Mouse (Mus musculus) heart, postnatal 10 days (tissue): Measurements from ENCODE around the gene Olfr13. TPM values are rescaled to one million over a fixed set of nuclear protein-coding genes. Genes with fewer than 3 reads are reported as not detected.
A peak's percentile ranks its signal among the peaks of the same experiment; 100 is the strongest.
"Not testable (repeated sequence)": the region's sequence is repeated elsewhere in the genome, so short reads cannot be mapped to it uniquely, and the experiment has no call there.

Source experiments
- DNase-seq, 2 experiments: peaks; one replicate each; pipeline ENCODE4 v3.0.0; 2021
- intact Hi-C: fragments of 180-260 bp; cut with DNase I; formaldehyde crosslinking; loops from one replicate; pipeline ENCODE4 v1.15.1; 2025
- total RNA-seq, 2 experiments: library from RNA; stranded (reverse); gene quantifications; 2 replicates each; pipeline ENCODE4 v1.2.3; 2021

Olfr13 gene
- not detected for total RNA-seq

GRCm38 (mm10) chr6:43171840-43172239 lies at the start of gene Olfr13:
Olfr13 (plus strand) TSS chr6:43172140.
- intact Hi-C loops: no loop called here
- no peak for DNase-seq

GRCm38 (mm10) chr6:43146267-43146666 lies 25.7 kb upstream of the Olfr13 start, which contains the start of gene Olfr237-ps1:
Olfr237-ps1 (plus strand) TSS chr6:43146567.
- DNase-seq, intact Hi-C loops: not testable (repeated sequence)

- intact Hi-C loops: no loop called here
- no peak for DNase-seq
These were observed 12.4 kb upstream of the Olfr13 start for GRCm38 (mm10) chr6:43159502-43159901.

- no peak for DNase-seq
- intact Hi-C loops: no loop called here
These were observed 9.0 kb upstream of the Olfr13 start, which contains the start of gene Olfr437 for GRCm38 (mm10) chr6:43162982-43163381. Olfr437 (plus strand) TSS chr6:43163282.

GRCm38 (mm10) chr6:43167246-43167645 lies 4.7 kb upstream of the Olfr13 start:
- intact Hi-C loops: no loop called here
- no peak for DNase-seq

GRCm38 (mm10) chr6:43178129-43178528 lies 6.2 kb downstream of the Olfr13 start:
- DNase-seq: no peak
- intact Hi-C loops: no loop called here

- DNase-seq: no peak
- intact Hi-C loops: no loop called here
These were observed 6.9 kb downstream of the Olfr13 start for GRCm38 (mm10) chr6:43178584-43179501.

GRCm38 (mm10) chr6:43190986-43191385 lies 19.0 kb downstream of the Olfr13 start:
- intact Hi-C loops: no loop called here
- no peak for DNase-seq

- DNase-seq: peak in 1 of 2 experiments; percentile 11
- intact Hi-C loops: no loop called here
These were observed 24.8 kb downstream of the Olfr13 start, which contains the start of gene Olfr435 for GRCm38 (mm10) chr6:43196781-43197180. Olfr435 (plus strand) TSS chr6:43197146.

- DNase-seq: no peak
- intact Hi-C loops: no loop called here
These were observed 26.2 kb downstream of the Olfr13 start for GRCm38 (mm10) chr6:43198094-43198493.

- no peak for DNase-seq
These were observed 30.8 kb downstream of the Olfr13 start for GRCm38 (mm10) chr6:43202786-43203185.

GRCm38 (mm10) chr6:43205355-43205754 lies 33.4 kb downstream of the Olfr13 start:
- intact Hi-C loops: no loop called here

More at GRCm38 (mm10) chr6:43202786-43203185, 30.8 kb downstream of the Olfr13 start:
- intact Hi-C loops: no loop called here

GRCm38 (mm10) chr6:43212873-43213272 lies 40.9 kb downstream of the Olfr13 start, which contains the start of gene Olfr434:
Olfr434 (plus strand) TSS chr6:43213021.
- DNase-seq, intact Hi-C loops: not testable (repeated sequence)

More at GRCm38 (mm10) chr6:43205355-43205754, 33.4 kb downstream of the Olfr13 start:
- DNase-seq: no peak

Other genes with a start within 250 kb of the Olfr13 start
- not detected for gene Olfr444, start 223.1 kb upstream of the Olfr13 start, total RNA-seq
- not detected for gene Olfr441, start 65.8 kb upstream of the Olfr13 start, total RNA-seq
- gene Olfr237-ps1, start 25.6 kb upstream of the Olfr13 start, total RNA-seq: not detected
- gene Olfr437, start 8.9 kb upstream of the Olfr13 start, total RNA-seq: not detected
- not detected for gene Olfr435, start 25.0 kb downstream of the Olfr13 start, total RNA-seq
- gene Olfr434, start 40.9 kb downstream of the Olfr13 start, total RNA-seq: not detected
- not detected for gene Olfr47, start 59.4 kb downstream of the Olfr13 start, total RNA-seq
- gene Arhgef5, start 93.4 kb downstream of the Olfr13 start, total RNA-seq: 10 to 100 TPM; 18.1 to 22.0 TPM
- not detected for gene Nobox, start 137.4 kb downstream of the Olfr13 start, total RNA-seq